Mouse (Mus musculus): ENCODE measurements around the gene Myo15b. TPM values are rescaled to one million over a fixed set of nuclear protein-coding genes. Genes with fewer than 3 reads are reported as not detected.

Myo15b gene
- polyA plus RNA-seq (2015; fragmentation: Nextera tagmentation; extraction: Ambion mirVana) = 95.2 and 111 TPM in 2 replicates

- H3K4me2 ChIP-seq (replicated peaks) = peak within 1 kb of the TSS; percentile 85
- peak within 1 kb of the TSS; percentile 46 for H3K9ac ChIP-seq
- peaks cover 35% of the 10 kb centered on the region for H3K27me3 ChIP-seq (replicated peaks)
- 19% methylated on average over 27 of the region's 27 CpGs for WGBS
- peak within 1 kb of the TSS; percentile 46 for H3K4me3 ChIP-seq (replicated peaks)
- no peak for ATAC-seq
- peaks cover 18% of the 10 kb centered on the region for H3K36me3 ChIP-seq
- no peaks in the 10 kb centered on the region for H3K9me3 ChIP-seq
- H3K4me1 ChIP-seq (replicated peaks) = peaks cover 16% of the 10 kb centered on the region
- no peak within 1 kb of the TSS for H3K27ac ChIP-seq
These were observed at the start of gene Myo15b for GRCm38 (mm10) chr11:115858354-115858753. Myo15b (plus strand) TSS chr11:115858406.

- no peak overlapping the region for H3K4me3 ChIP-seq (replicated peaks)
- peak overlapping the region; percentile 20; the same call in 1 of the 2 replicates for H3K9ac ChIP-seq
- peak overlapping the region; percentile 67 for H3K27ac ChIP-seq
- H3K4me2 ChIP-seq (replicated peaks) = peak overlapping the region; percentile 86
- peak; percentile 4; the same call in 1 of the 2 replicates for ATAC-seq
- 25% methylated on average over 10 of the region's 10 CpGs for WGBS
- H3K36me3 ChIP-seq = peaks cover 22% of the 10 kb centered on the region
- no peaks in the 10 kb centered on the region for H3K27me3 ChIP-seq (replicated peaks)
- H3K4me1 ChIP-seq (replicated peaks) = peaks cover 55% of the 10 kb centered on the region
- H3K9me3 ChIP-seq = no peaks in the 10 kb centered on the region
These were observed 49.4 kb upstream of the Myo15b start for GRCm38 (mm10) chr11:115808696-115809310.

GRCm38 (mm10) chr11:115809311-115809781 is 48.9 kb upstream of the Myo15b start:
- no peak for ATAC-seq
- Histone ChIP-seq H3K4me2 (replicated peaks) (peak overlapping the region; percentile 86), H3K4me3 (replicated peaks) (no peak overlapping the region), H3K27ac (peak overlapping the region; percentile 67), H3K36me3 (peaks cover 21% of the 10 kb centered on the region), H3K9me3 (no peaks in the 10 kb centered on the region), H3K4me1 (replicated peaks) (peaks cover 58% of the 10 kb centered on the region), H3K9ac (0 out of 2 replicates have a peak overlapping the region, but pooled peaks have one; percentile 8), H3K27me3 (replicated peaks) (no peaks in the 10 kb centered on the region)
- 58% methylated on average over 8 of the region's 8 CpGs for WGBS

- peaks cover 11% of the 10 kb centered on the region for H3K36me3 ChIP-seq
- WGBS = 53% methylated on average over 14 of the region's 14 CpGs
- H3K4me3 ChIP-seq (replicated peaks) = peak overlapping the region; percentile 13
- H3K9me3 ChIP-seq = no peaks in the 10 kb centered on the region
- H3K4me1 ChIP-seq (replicated peaks) = peaks cover 62% of the 10 kb centered on the region
- H3K27ac ChIP-seq = no peak overlapping the region
- H3K4me2 ChIP-seq (replicated peaks) = peak overlapping the region; percentile 86
- no peak for ATAC-seq
- H3K27me3 ChIP-seq (replicated peaks) = no peaks in the 10 kb centered on the region
- H3K9ac ChIP-seq = 0 out of 2 replicates have a peak overlapping the region, but pooled peaks have one; percentile 12
These were observed 47.8 kb upstream of the Myo15b start for GRCm38 (mm10) chr11:115810377-115810776.

GRCm38 (mm10) chr11:115811381-115812093 is 46.7 kb upstream of the Myo15b start:
- peak overlapping the region; percentile 86 for H3K9ac ChIP-seq
- peak overlapping the region; percentile 86 for H3K4me2 ChIP-seq (replicated peaks)
- H3K27ac ChIP-seq = peak overlapping the region; percentile 83
- no peaks in the 10 kb centered on the region for H3K27me3 ChIP-seq (replicated peaks)
- H3K9me3 ChIP-seq = no peaks in the 10 kb centered on the region
- peak overlapping the region; percentile 72 for H3K4me3 ChIP-seq (replicated peaks)
- H3K4me1 ChIP-seq (replicated peaks) = peaks cover 64% of the 10 kb centered on the region
- ATAC-seq = no peak
- WGBS = 71% methylated on average over 20 of the region's 20 CpGs
- H3K36me3 ChIP-seq = peaks cover 7% of the 10 kb centered on the region; the same call in 1 of the 2 replicates

- H3K36me3 ChIP-seq = peaks cover 1% of the 10 kb centered on the region; the same call in 1 of the 2 replicates
- peaks cover 63% of the 10 kb centered on the region for H3K4me1 ChIP-seq (replicated peaks)
- 34% methylated on average over 7 of the region's 7 CpGs for WGBS
- no peak for ATAC-seq
- no peaks in the 10 kb centered on the region for H3K9me3 ChIP-seq
- peak overlapping the region; percentile 86 for H3K4me2 ChIP-seq (replicated peaks)
- peak overlapping the region; percentile 86 for H3K9ac ChIP-seq
- H3K4me3 ChIP-seq (replicated peaks) = peak overlapping the region; percentile 72
- H3K27ac ChIP-seq = peak overlapping the region; percentile 83
- H3K27me3 ChIP-seq (replicated peaks) = no peaks in the 10 kb centered on the region
These were observed 46.1 kb upstream of the Myo15b start for GRCm38 (mm10) chr11:115812095-115812494.

GRCm38 (mm10) chr11:115812533-115813420 is 45.4 kb upstream of the Myo15b start:
- peaks cover 57% of the 10 kb centered on the region for H3K4me1 ChIP-seq (replicated peaks)
- peak overlapping the region; percentile 86 for H3K9ac ChIP-seq

GRCm38 (mm10) chr11:115813507-115814296 is 44.5 kb upstream of the Myo15b start, which contains the start of gene Caskin2:
Caskin2 (minus strand) TSS chr11:115813639.
- Histone ChIP-seq H3K9me3 (no peaks in the 10 kb centered on the region), H3K27me3 (replicated peaks) (no peaks in the 10 kb centered on the region), H3K4me1 (replicated peaks) (peaks cover 50% of the 10 kb centered on the region), H3K9ac (peak within 1 kb of the TSS; percentile 86), H3K27ac (peak within 1 kb of the TSS; percentile 83), H3K4me2 (replicated peaks) (peak within 1 kb of the TSS; percentile 86), H3K36me3 (no peaks in the 10 kb centered on the region), H3K4me3 (replicated peaks) (peak within 1 kb of the TSS; percentile 72)
- WGBS = under 1% methylated on average over 44 of the region's 44 CpGs
- ATAC-seq = peak; percentile 92

More at GRCm38 (mm10) chr11:115812533-115813420, 45.4 kb upstream of the Myo15b start:
- H3K27me3 ChIP-seq (replicated peaks) = no peaks in the 10 kb centered on the region
- 2% methylated on average over 28 of the region's 28 CpGs for WGBS
- peak overlapping the region; percentile 86 for H3K4me2 ChIP-seq (replicated peaks)
- peak overlapping the region; percentile 83 for H3K27ac ChIP-seq
- H3K36me3 ChIP-seq = no peaks in the 10 kb centered on the region
- peak; percentile 12 for ATAC-seq
- no peaks in the 10 kb centered on the region for H3K9me3 ChIP-seq
- peak overlapping the region; percentile 72 for H3K4me3 ChIP-seq (replicated peaks)

- peaks cover 38% of the 10 kb centered on the region for H3K4me1 ChIP-seq (replicated peaks)
- peak; percentile 70 for ATAC-seq
- peaks cover 2% of the 10 kb centered on the region for H3K36me3 ChIP-seq
- no peaks in the 10 kb centered on the region for H3K9me3 ChIP-seq
- H3K27ac ChIP-seq = peak within 1 kb of the TSS; percentile 83
- H3K27me3 ChIP-seq (replicated peaks) = no peaks in the 10 kb centered on the region
- peak within 1 kb of the TSS; percentile 70 for H3K9ac ChIP-seq
- under 1% methylated on average over 77 of the region's 84 CpGs for WGBS
- H3K4me2 ChIP-seq (replicated peaks) = peak within 1 kb of the TSS; percentile 86
- H3K4me3 ChIP-seq (replicated peaks) = peak within 1 kb of the TSS; percentile 72
These were observed 43.4 kb upstream of the Myo15b start, which contains the start of gene Tsen54 for GRCm38 (mm10) chr11:115814605-115815450. Tsen54 (plus strand) TSS chr11:115814724.

- H3K4me3 ChIP-seq (replicated peaks) = no peak overlapping the region
- peaks cover 16% of the 10 kb centered on the region for H3K4me1 ChIP-seq (replicated peaks)
- ATAC-seq = no peak
- no peak overlapping the region for H3K4me2 ChIP-seq (replicated peaks)
- no peaks in the 10 kb centered on the region for H3K9me3 ChIP-seq
- H3K27me3 ChIP-seq (replicated peaks) = no peaks in the 10 kb centered on the region
- H3K9ac ChIP-seq = no peak overlapping the region
- whole genome bisulfite sequencing = 86% methylated on average over 5 of the region's 5 CpGs
- H3K27ac ChIP-seq = no peak overlapping the region
- H3K36me3 ChIP-seq = peaks cover 10% of the 10 kb centered on the region
These were observed 40.9 kb upstream of the Myo15b start for GRCm38 (mm10) chr11:115817331-115817730.
